Mouse (Mus musculus): ENCODE results near the gene Krt9.
"Not testable (repeated sequence)": the region's sequence is repeated elsewhere in the genome, so short reads cannot be mapped to it uniquely, and the experiment has no call there.

The Krt9 gene

DNA sequence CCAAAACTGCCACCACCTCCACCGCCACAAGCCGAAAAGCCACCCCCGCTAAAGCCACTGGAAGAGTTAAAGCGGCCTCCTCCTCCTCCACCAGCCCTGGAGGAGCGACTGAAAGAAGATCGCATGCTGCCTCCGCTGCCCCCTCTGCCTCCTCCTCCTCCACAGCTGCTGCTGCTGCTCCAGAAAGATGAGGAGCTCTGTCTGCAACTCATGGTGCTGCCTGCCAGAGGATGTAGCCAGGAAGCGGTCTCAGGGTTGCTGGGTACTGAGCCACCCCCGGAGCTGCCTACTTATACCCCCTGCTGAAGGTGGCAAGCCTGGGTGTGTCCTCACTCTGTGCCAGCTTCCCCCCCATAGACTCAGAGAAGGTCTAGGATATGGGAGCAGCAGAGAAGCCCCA is at the start of gene Krt9:
Gene Krt9, minus strand, starts transcription at position 255 of the 400 bp plus-strand sequence.
- DNase-seq (ENCODE audit: low read depth), result no peak

- DNase-seq (ENCODE audit: low read depth), result not testable (repeated sequence)
These were observed 47.2 kb upstream of the Krt9 start for GRCm38 (mm10) chr11:100240272-100240671.

- no peak for DNase-seq (ENCODE audit: low read depth)
These were observed 28.7 kb upstream of the Krt9 start for GRCm38 (mm10) chr11:100221741-100222140.

GRCm38 (mm10) chr11:100219304-100219703 is 26.3 kb upstream of the Krt9 start:
- peak; percentile 46 for DNase-seq (ENCODE audit: low read depth)

- DNase-seq (ENCODE audit: low read depth), result no peak
These were observed 15.5 kb upstream of the Krt9 start for GRCm38 (mm10) chr11:100208542-100208941.

DNA sequence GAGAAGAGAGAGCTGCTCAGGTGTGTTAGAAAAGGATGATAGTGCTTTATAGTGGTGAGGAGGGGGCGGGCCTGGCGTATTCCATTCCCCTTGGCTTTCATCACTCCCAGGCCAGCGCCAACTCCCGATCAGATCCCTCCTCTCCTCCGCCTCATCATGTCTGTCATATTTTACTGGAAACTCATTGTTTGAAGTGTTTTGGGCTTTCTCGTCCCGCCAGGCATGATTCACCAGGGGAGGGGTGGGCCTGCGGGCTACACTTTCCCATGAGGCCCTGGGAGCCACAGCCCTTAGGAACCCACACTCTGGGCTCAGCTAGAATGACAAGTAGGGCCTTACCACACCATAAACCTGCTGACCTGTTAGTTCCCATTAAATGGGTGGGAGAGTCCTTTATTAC is 14.5 kb upstream of the Krt9 start, which contains the start of gene Krt14:
Gene Krt14, minus strand, starts transcription at position 51 of the 400 bp plus-strand sequence.
- no peak for DNase-seq (ENCODE audit: low read depth)

- DNase-seq (ENCODE audit: low read depth), result peak; percentile 49
These were observed 10.4 kb upstream of the Krt9 start for GRCm38 (mm10) chr11:100203448-100203847.

GRCm38 (mm10) chr11:100202906-100203305 is 9.9 kb upstream of the Krt9 start:
- DNase-seq (ENCODE audit: low read depth), result no peak

- DNase-seq (ENCODE audit: low read depth), result peak; percentile 53
These were observed 7.2 kb upstream of the Krt9 start for GRCm38 (mm10) chr11:100200104-100200820.

DNA sequence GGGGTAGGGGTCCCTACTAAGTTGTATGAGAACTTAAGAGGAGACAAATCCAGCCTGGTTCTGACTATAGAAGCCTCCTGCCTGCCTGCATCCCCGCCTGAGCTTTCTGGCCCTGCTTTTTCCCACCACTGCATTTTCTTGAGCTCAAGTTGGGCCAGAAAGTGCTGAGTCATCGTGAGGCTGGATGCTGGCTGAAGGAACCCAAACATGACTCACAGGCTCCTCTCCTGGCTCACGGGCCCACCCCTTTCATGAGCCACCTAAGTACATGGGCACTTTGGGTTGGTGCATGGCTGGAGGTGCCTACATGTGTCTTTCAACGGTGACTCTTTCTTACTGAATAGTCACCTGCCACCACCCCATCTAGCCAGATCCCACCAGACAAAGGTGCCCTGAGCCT is 5.6 kb upstream of the Krt9 start:
- peak; percentile 64 for DNase-seq (ENCODE audit: low read depth)

- DNase-seq (ENCODE audit: low read depth), result no peak
These were observed 1.2 kb downstream of the Krt9 start for GRCm38 (mm10) chr11:100191820-100192219.

DNA sequence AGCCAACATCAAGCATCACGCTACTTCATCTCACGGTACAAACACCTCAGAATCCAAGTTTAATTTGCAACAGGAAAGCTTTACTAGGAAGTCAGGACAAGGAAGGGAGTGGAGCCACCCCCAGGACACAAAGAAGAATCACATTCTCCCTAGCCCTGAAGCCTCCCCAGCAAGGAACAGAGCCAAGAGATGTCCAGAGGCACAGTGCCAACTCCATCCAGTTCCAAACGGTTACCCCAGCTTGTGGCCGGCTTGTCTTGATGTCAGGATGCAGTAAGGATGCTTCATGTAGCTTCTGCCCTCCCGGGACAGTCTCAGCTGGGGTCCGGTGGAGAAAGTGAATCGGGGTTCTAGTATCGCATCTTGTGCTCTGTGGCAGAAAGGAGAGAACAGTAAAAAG is 6.3 kb downstream of the Krt9 start:
- no peak for DNase-seq (ENCODE audit: low read depth)

- no peak for DNase-seq (ENCODE audit: low read depth)
These were observed 11.3 kb downstream of the Krt9 start for GRCm38 (mm10) chr11:100181725-100182124.

DNA sequence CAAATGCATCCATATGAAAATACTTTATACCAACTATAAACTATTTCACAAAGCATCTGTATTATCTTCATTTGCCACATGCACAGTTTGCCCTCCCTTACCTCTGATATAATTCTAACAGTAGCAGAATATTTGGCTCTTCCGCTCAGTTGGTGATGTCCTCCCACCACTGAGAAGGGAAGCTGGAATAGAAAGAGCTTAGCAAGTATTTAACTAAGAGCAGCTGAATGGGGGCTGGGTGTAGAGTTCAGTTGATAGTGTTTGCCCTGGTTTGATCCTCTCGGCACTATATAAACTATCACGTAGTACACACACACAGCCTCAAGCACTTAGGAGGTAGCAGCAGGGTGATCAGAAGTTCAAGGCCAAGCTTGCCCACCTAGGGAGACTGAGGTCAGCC is 13.8 kb downstream of the Krt9 start:
- DNase-seq (ENCODE audit: low read depth), result no peak

- no peak for DNase-seq (ENCODE audit: low read depth)
These were observed 14.7 kb downstream of the Krt9 start for GRCm38 (mm10) chr11:100178307-100178706.

GRCm38 (mm10) chr11:100176791-100177190 is 16.3 kb downstream of the Krt9 start:
- no peak for DNase-seq (ENCODE audit: low read depth)

GRCm38 (mm10) chr11:100168765-100169762 is 24.0 kb downstream of the Krt9 start:
- DNase-seq (ENCODE audit: low read depth), result peak; percentile 67

DNA sequence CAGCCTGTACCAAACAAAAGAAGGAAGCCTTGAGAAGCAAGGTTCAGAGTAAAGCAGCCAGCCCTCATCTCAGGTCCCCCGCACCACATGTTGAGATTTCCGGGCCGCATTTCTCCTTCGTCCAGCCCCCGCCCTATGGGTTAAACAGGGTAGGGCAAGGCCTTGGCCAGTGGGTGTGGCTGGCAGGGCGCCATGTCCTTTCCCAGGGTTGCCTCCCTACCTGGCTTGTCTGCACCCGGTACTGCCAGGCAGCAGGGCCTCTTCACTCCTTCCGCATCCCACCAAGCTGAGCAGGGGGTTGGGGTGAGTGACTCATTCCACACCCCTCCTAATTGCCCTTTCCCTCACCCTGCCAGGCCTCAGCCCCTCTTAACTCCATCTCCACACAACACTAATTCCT is 25.0 kb downstream of the Krt9 start:
- no peak for DNase-seq (ENCODE audit: low read depth)

DNA sequence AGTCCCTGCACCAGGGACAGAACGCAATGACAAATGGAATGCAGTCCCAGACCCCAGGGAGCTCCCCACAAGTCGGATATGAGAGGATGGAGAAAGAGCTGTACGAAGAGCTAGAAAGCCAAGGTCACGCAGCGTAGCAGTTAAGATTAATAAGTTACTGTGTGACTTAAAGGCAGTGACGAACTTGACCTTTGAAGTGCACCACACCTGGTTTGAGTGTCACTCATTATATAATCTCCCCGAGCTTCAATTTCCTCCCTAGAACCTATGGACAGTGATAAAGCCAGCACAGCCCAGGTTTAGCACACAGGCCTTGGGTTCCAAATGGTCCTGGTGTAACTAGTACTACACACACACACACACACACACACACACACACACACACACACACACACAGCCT is 28.7 kb downstream of the Krt9 start:
- no peak for DNase-seq (ENCODE audit: low read depth)

GRCm38 (mm10) chr11:100157908-100158477 is 35.1 kb downstream of the Krt9 start:
- no peak for DNase-seq (ENCODE audit: low read depth)

DNA sequence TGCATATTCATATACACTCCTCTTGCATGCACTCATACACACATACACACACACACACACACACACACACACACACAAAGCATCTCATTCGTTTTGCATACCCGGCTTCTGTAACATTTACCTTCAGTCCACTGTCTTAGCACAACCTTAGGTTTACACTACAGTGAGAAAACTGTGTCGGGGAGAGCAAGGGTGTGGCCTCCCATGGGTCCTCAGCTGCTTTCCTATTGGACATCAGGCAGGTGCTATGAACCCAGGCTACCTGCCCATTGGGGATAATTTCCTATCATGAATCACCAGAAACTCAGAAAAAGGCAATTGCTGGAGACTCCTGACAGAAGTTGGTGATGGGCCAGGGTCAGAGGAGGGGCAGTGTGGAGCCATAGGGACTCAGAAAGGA is 35.7 kb downstream of the Krt9 start:
- DNase-seq (ENCODE audit: low read depth), result no peak

DNA sequence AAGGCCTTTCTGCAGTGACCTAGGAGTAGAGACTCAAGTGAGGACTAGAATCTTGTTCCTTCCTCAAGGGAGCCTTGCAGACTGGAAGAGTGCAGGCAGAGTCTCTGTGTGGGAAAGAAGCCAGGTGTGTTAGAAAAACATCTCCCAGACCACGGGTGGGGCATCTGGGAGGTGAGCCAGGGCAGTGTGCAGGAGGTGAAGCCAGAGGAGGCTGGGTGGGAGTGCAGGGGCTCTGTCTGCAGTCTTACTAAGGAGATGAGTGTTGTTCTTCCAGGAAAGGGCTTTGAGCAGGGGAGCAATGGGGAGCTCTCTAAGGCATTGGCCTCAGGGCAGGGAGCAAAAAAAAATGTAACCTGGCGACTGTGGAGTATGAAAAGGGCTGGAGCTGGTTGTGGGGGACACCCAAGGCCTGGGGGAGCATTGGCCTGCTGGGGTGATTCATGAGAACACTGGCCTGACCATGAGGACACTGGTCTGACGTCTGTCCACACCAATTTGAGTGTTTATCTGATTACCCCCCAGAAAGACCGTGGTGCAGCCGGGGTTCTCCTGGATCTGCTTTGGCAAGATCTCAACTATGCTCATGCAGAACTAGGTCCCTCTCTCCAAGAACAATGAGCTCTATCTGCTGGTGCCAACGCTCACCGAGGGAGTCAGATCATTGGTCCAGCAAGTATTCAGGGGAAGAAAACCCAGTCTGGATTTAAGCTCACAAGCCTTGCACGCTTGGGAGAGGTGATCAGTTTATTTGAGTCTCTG is 37.4 kb downstream of the Krt9 start:
- DNase-seq (ENCODE audit: low read depth), result no peak

Data from 416B (cell line).